Mouse (Mus musculus): ENCODE data around the gene Rab7. TPM values are rescaled to one million over a fixed set of nuclear protein-coding genes. Genes with fewer than 3 reads are reported as not detected.
"Not testable (repeated sequence)": the region's sequence is repeated elsewhere in the genome, so short reads cannot be mapped to it uniquely, and the experiment has no call there.

Gene Rab7
- polyA plus RNA-seq, 1 experiment: not detected

- TF ChIP-seq POLR2A (IDR thresholded peaks at IDR 0.05; ENCODE audit: insufficient read depth, low read depth, low read length) (no peak), CTCF (IDR thresholded peaks at IDR 0.05; ENCODE audit: insufficient read depth, low read depth, low read length) (no peak)
- 55% methylated on average over 4 of the region's 4 CpGs for WGBS
- Histone ChIP-seq H3K4me1 (ENCODE audit: control insufficient read depth, insufficient read depth, low read length) (peaks cover 9% of the 10 kb centered on the region), H3K27ac (ENCODE audit: insufficient read depth, low read depth, low read length) (no peak overlapping the region), H3K4me3 (ENCODE audit: insufficient read depth, low read depth, low read length) (no peak overlapping the region)
Observed at GRCm38 (mm10) chr6:88017821-88018220, 27.2 kb downstream of the Rab7 start.

- no peak for TF ChIP-seq POLR2A (IDR thresholded peaks at IDR 0.05; ENCODE audit: insufficient read depth, low read depth, low read length)
- TF ChIP-seq CTCF (IDR thresholded peaks at IDR 0.05; ENCODE audit: insufficient read depth, low read depth, low read length): no peak
- Histone ChIP-seq H3K4me1 (ENCODE audit: control insufficient read depth, insufficient read depth, low read length) (peaks cover 10% of the 10 kb centered on the region), H3K27ac (ENCODE audit: insufficient read depth, low read depth, low read length) (no peak overlapping the region), H3K4me3 (ENCODE audit: insufficient read depth, low read depth, low read length) (no peak overlapping the region)
- 75% methylated on average over 2 of the region's 2 CpGs for WGBS
Observed at GRCm38 (mm10) chr6:88015797-88016196, 29.3 kb downstream of the Rab7 start.

- TF ChIP-seq POLR2A (IDR thresholded peaks at IDR 0.05; ENCODE audit: insufficient read depth, low read depth, low read length) (no peak), CTCF (IDR thresholded peaks at IDR 0.05; ENCODE audit: insufficient read depth, low read depth, low read length) (no peak)
- Histone ChIP-seq H3K4me3 (ENCODE audit: insufficient read depth, low read depth, low read length) (no peak overlapping the region), H3K27ac (ENCODE audit: insufficient read depth, low read depth, low read length) (no peak overlapping the region), H3K4me1 (ENCODE audit: control insufficient read depth, insufficient read depth, low read length) (peaks cover 7% of the 10 kb centered on the region)
- WGBS: 72% methylated on average over 4 of the region's 4 CpGs
Observed at GRCm38 (mm10) chr6:88013456-88013855, 31.6 kb downstream of the Rab7 start.

- no peak for TF ChIP-seq CTCF (IDR thresholded peaks at IDR 0.05; ENCODE audit: insufficient read depth, low read depth, low read length)
- no peak for TF ChIP-seq POLR2A (IDR thresholded peaks at IDR 0.05; ENCODE audit: insufficient read depth, low read depth, low read length)
- no peak overlapping the region for H3K4me3 ChIP-seq (ENCODE audit: insufficient read depth, low read depth, low read length)
- H3K4me1 ChIP-seq (ENCODE audit: control insufficient read depth, insufficient read depth, low read length): peaks cover 7% of the 10 kb centered on the region
- WGBS: 33% methylated on average over 2 of the region's 2 CpGs
- no peak overlapping the region for H3K27ac ChIP-seq (ENCODE audit: insufficient read depth, low read depth, low read length)
Observed at GRCm38 (mm10) chr6:88012601-88013000, 32.5 kb downstream of the Rab7 start.

- 21% methylated on average over 1 of the region's 1 CpGs for WGBS
- H3K27ac ChIP-seq (ENCODE audit: insufficient read depth, low read depth, low read length); H3K4me3 ChIP-seq (ENCODE audit: insufficient read depth, low read depth, low read length); H3K4me1 ChIP-seq (ENCODE audit: control insufficient read depth, insufficient read depth, low read length): not testable (repeated sequence)
Observed at GRCm38 (mm10) chr6:88011106-88011505, 34.0 kb downstream of the Rab7 start.

GRCm38 (mm10) chr6:88009209-88009608, 35.9 kb downstream of the Rab7 start:
- H3K4me3 ChIP-seq (ENCODE audit: insufficient read depth, low read depth, low read length): no peak overlapping the region
- WGBS: 83% methylated on average over 4 of the region's 4 CpGs
- peaks cover 6% of the 10 kb centered on the region; the same call in 1 of the 2 replicates for H3K4me1 ChIP-seq (ENCODE audit: control insufficient read depth, insufficient read depth, low read length)
- H3K27ac ChIP-seq (ENCODE audit: insufficient read depth, low read depth, low read length): no peak overlapping the region
- TF ChIP-seq CTCF (IDR thresholded peaks at IDR 0.05; ENCODE audit: insufficient read depth, low read depth, low read length) (no peak), POLR2A (IDR thresholded peaks at IDR 0.05; ENCODE audit: insufficient read depth, low read depth, low read length) (no peak)

GRCm38 (mm10) chr6:88004773-88005172, 40.3 kb downstream of the Rab7 start:
- H3K4me3 ChIP-seq (ENCODE audit: insufficient read depth, low read depth, low read length); H3K4me1 ChIP-seq (ENCODE audit: control insufficient read depth, insufficient read depth, low read length): not testable (repeated sequence)
- 0 out of 2 replicates have a peak overlapping the region, but pooled peaks have one; percentile 27 for H3K27ac ChIP-seq (ENCODE audit: insufficient read depth, low read depth, low read length)
- WGBS: 70% methylated on average over 14 of the region's 14 CpGs

- Histone ChIP-seq H3K4me1 (ENCODE audit: control insufficient read depth, insufficient read depth, low read length) (peaks cover 5% of the 10 kb centered on the region; the same call in 1 of the 2 replicates), H3K27ac (ENCODE audit: insufficient read depth, low read depth, low read length) (0 out of 2 replicates have a peak overlapping the region, but pooled peaks have one; percentile 27), H3K4me3 (ENCODE audit: insufficient read depth, low read depth, low read length) (no peak overlapping the region)
- WGBS: 65% methylated on average over 4 of the region's 4 CpGs
- no peak for TF ChIP-seq POLR2A (IDR thresholded peaks at IDR 0.05; ENCODE audit: insufficient read depth, low read depth, low read length)
- TF ChIP-seq CTCF (IDR thresholded peaks at IDR 0.05; ENCODE audit: insufficient read depth, low read depth, low read length): no peak
Observed at GRCm38 (mm10) chr6:88003439-88003838, 41.6 kb downstream of the Rab7 start.

- WGBS: 79% methylated on average over 4 of the region's 4 CpGs
- no peak overlapping the region for H3K4me3 ChIP-seq (ENCODE audit: insufficient read depth, low read depth, low read length)
- H3K4me1 ChIP-seq (ENCODE audit: control insufficient read depth, insufficient read depth, low read length): peaks cover 13% of the 10 kb centered on the region
- TF ChIP-seq CTCF (IDR thresholded peaks at IDR 0.05; ENCODE audit: insufficient read depth, low read depth, low read length) (no peak), POLR2A (IDR thresholded peaks at IDR 0.05; ENCODE audit: insufficient read depth, low read depth, low read length) (no peak)
- no peak overlapping the region for H3K27ac ChIP-seq (ENCODE audit: insufficient read depth, low read depth, low read length)
Observed at GRCm38 (mm10) chr6:87998358-87998757, 46.7 kb downstream of the Rab7 start.

- peak; percentile 20; the same call in 1 of the 2 replicates for TF ChIP-seq CTCF (IDR thresholded peaks at IDR 0.05; ENCODE audit: insufficient read depth, low read depth, low read length)
- TF ChIP-seq POLR2A (IDR thresholded peaks at IDR 0.05; ENCODE audit: insufficient read depth, low read depth, low read length): no peak
- WGBS: 65% methylated on average over 7 of the region's 7 CpGs
- no peak overlapping the region for H3K4me3 ChIP-seq (ENCODE audit: insufficient read depth, low read depth, low read length)
- no peak overlapping the region for H3K27ac ChIP-seq (ENCODE audit: insufficient read depth, low read depth, low read length)
- peaks cover 13% of the 10 kb centered on the region for H3K4me1 ChIP-seq (ENCODE audit: control insufficient read depth, insufficient read depth, low read length)
Observed at GRCm38 (mm10) chr6:87997706-87998265, 47.3 kb downstream of the Rab7 start.
